Mouse (Mus musculus): ENCODE measurements around the gene Srpk2.
"Not testable (repeated sequence)": the region's sequence is repeated elsewhere in the genome, so short reads cannot be mapped to it uniquely, and the experiment has no call there.

Srpk2 gene

DNA sequence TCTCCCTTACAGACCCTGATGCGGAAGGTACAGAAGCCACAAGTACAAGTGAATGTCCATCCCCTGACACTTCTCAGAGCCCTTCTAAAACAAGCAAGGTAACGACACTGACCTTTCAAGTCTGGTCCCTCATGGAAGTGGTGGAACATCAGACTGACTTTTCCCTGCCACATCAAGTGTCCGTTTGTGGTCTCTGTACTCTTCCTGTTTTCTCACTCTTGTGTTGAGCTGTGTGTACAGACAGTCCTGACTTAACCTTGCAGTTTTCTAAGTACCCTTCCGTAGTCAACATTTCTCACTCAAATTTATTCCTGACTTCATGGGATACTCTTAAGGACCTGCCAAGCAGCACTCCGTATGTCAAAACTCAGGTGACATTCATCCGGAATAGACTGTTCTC, 183.7 kb downstream of the Srpk2 start:
- DNase-seq: no peak

- DNase-seq: no peak
Measured at GRCm38 (mm10) chr5:23499257-23499656, 185.2 kb downstream of the Srpk2 start.

DNA sequence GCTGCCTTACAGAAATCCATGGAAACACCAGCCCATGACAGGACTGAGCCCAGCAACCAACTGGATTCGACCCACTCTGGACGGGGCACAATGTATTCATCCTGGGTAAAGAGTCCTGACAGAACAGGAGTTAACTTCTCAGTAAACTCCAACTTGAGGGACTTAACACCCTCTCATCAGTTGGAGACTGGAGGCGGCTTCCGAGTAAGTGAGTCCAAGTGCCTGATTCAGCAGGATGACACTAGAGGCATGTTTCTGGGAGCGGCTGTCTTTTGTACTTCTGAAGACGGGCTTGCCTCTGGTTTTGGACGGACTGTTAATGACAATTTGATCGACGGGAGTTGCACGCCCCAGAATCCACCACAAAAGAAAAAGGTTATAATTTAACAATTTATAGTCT, 186.5 kb downstream of the Srpk2 start:
- DNase-seq: no peak

GRCm38 (mm10) chr5:23496933-23497332, 187.5 kb downstream of the Srpk2 start:
- DNase-seq: no peak

GRCm38 (mm10) chr5:23496396-23496795, 188.0 kb downstream of the Srpk2 start:
- no peak for DNase-seq

DNA sequence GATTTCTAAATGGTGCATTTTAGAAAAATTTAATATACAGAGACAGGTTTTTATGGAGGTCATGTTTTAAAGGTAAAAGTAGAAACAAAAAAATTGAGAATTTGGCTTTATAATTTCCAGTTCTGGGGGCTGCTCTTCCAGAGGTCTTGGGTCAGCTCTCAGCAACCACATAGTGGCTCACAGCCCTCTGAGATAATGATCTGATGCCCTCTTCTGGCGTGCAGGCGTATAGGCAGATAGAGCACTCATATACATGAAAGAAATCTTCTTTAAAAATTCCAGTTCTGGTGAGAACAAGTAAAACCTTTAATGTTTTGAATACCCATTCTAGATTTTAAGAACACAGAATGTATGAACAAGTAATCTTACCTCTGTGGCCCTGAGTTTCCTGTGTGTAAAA, 193.6 kb downstream of the Srpk2 start:
- peak in 1 of 2 experiments; percentile 44 for DNase-seq

GRCm38 (mm10) chr5:23489231-23489630, 195.2 kb downstream of the Srpk2 start:
- no peak for DNase-seq

DNA sequence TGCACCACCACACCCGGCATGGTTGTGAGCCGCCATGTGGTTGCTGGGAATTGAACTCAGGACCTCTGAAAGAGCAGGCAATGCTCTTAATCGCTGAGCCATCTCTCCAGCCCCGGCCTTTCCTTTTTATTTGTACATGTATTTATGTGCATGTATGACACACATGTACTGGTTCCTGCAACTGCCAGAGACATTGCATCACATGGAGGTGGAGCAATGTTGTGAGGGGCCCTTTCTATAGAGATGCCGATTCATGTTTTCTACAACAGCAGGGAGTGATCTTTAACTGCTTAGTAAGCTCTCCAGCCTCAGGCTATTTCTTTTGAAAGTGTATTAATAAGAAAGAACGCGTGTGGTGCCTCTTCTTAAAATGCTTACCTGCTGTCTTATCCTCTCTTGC, 200.6 kb downstream of the Srpk2 start:
- no peak for DNase-seq

DNA sequence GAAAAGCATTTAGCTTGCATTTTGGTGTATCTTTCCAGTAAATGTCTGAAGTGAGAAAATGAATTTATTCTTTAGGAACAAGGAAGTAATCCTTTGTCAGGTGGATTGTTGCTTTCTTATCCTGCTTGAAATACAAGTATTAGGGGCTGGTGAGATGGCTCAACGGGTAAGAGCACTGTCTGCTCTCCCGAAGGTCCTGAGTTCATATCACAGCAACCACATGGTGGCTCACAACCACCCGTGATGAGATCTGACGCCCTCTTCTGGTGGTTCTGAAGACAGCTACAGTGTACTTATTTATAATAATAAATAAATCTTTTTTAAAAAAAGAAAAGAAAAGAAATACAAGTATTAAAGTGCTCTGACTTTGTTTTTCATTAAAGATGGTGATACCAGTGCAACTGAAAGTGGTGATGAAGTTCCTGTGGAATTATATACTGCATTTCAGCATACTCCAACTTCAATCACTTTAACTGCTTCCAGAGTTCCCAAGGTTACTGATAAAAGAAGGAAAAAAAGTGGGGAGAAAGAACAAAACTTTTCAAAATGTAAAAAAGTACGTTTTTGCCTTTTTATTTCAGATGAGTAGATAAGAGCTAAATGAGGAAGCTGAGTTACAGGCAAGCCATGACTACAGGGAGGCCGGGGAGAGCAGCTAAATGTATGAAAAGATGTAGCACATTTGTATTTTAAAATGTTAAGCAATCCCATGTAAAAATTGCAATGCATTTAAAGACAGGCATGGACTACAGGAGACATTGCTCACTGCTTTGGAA, 211.1 kb downstream of the Srpk2 start:
- no peak for DNase-seq

DNA sequence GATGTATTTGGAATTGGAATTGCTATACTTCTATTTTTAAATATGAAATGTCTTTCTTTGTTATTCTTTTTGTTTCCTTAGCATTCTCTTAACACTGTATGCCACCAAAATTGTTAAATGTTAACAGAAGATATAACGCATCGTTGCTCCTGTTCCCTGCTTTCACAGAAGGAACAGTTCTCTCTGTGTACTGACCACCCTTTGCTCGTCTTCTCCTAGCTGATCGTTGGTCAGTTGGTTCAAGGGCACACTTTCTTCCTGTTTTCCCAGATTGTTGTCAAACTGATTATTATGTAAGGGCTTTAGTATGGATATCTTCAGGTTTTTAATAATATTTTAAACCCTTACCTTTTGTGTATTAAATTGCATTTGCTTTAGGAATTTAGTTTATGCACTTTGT, 217.9 kb downstream of the Srpk2 start:
- DNase-seq: no peak

- no peak for DNase-seq
Measured at GRCm38 (mm10) chr5:23464743-23465142, 219.7 kb downstream of the Srpk2 start.

DNA sequence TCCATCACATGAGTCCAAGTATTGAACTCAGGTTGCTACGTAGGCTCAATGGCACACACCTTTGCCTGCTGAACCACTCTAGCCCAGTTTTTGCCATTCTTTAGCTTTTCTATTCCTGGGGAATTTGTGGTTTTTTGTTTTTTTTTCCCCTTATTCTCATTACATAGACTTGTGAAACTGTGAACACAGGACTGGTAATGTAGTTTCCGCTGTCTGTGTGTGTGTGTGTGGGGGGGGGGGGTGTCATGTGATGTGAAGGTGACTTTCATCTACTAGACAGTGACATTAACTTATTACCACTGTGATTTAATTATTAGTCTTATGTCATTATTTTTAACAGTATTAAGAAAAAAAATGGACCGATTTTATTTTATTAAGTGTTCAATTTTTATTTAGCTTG, 220.2 kb downstream of the Srpk2 start:
- no peak for DNase-seq

DNA sequence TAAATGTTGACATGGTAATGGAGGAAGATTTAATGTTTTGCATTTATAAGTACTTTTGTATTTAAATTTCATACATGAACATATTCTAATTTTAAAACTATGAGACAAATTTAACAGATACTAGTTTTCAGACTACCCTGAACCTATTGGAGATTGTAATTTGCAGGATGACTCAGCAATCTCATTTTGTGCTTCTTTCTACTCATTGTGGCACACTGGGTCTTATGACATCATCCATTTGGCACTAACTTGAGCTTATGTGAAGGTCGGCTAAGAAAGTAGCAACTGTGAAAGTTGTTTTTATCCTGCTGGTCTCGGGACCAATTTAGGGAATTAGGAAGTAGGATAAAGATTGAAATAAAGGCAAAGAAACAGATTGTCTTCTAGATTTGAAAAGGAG, 222.7 kb downstream of the Srpk2 start:
- no peak for DNase-seq

- DNase-seq: not testable (repeated sequence)
Measured at GRCm38 (mm10) chr5:23453561-23453960, 230.9 kb downstream of the Srpk2 start.

All from cerebellum, postnatal 25 days (tissue).